Mouse (Mus musculus) forebrain, embryonic 16.5 days (tissue): ENCODE measurements around the gene Gm6040. TPM values are rescaled to one million over a fixed set of nuclear protein-coding genes. Genes with fewer than 3 reads are reported as not detected.

ENCODE experiments used
- ATAC-seq: fragments of 200-750 bp; cut with Nextera tagmentation; 2 replicates; pipeline ENCODE4 v1.8.0; 2017; ENCODE audit warnings: mild to moderate bottlenecking, moderate library complexity
- H3K27ac ChIP-seq: fragments of 300-500 bp; sonication (generic); 2 replicates; pipeline ENCODE4 v1.5.1; 2014; ENCODE audit warnings: low read length, control low read depth
- H3K27me3 ChIP-seq: fragments of 300-500 bp; sonication (generic); replicated peaks from 2 replicates; pipeline ENCODE4 v1.6.1; 2014; ENCODE audit warnings: low read length; ENCODE audit not compliant: control insufficient read depth, insufficient read depth
- H3K36me3 ChIP-seq: fragments of 300-500 bp; sonication (generic); 2 replicates; pipeline ENCODE4 v1.6.1; 2014; ENCODE audit not compliant: control insufficient read depth, insufficient read depth
- H3K4me1 ChIP-seq: fragments of 300-500 bp; sonication (generic); replicated peaks from 2 replicates; pipeline ENCODE4 v1.6.1; 2014; ENCODE audit warnings: low read length; ENCODE audit not compliant: control insufficient read depth, insufficient read depth
- H3K4me2 ChIP-seq: fragments of 300-500 bp; sonication (generic); 2 replicates; pipeline ENCODE4 v1.6.1; 2014; ENCODE audit warnings: mild to moderate bottlenecking, low read length, control low read depth
- H3K4me3 ChIP-seq: fragments of 300-500 bp; sonication (generic); replicated peaks from 2 replicates; pipeline ENCODE4 v1.5.1; 2014; ENCODE audit warnings: mild to moderate bottlenecking, low read length, control low read depth
- H3K9ac ChIP-seq: fragments of 300-500 bp; sonication (generic); replicated peaks from 2 replicates; pipeline ENCODE4 v1.6.1; 2014; ENCODE audit warnings: low read depth, low read length, control low read depth
- H3K9me3 ChIP-seq: fragments of 300-500 bp; sonication (generic); 2 replicates; pipeline ENCODE4 v1.6.1; 2016; ENCODE audit warnings: low read length; ENCODE audit not compliant: control insufficient read depth
- WGBS: fragments of 180-500 bp; shearing (Covaris S2); extraction: QIAGEN DNeasy Blood & Tissue Kit; methylation state at CpG from one replicate; pipeline ENCODE4 v1.1.7; 2014; 5-methylcytosine and 5-hydroxymethylcytosine counted together
- polyA plus RNA-seq: library from polyadenylated mRNA; unstranded; fragments of >200 nt; fragmentation: Nextera tagmentation; extraction: Ambion mirVana; gene quantifications from 2 replicates; pipeline ENCODE4 v1.2.1, GENCODE M21; 2015

The Gm6040 gene
- not detected in 2 replicates for polyA plus RNA-seq

- Histone ChIP-seq H3K27ac (no peak within 1 kb of the TSS), H3K27me3 (no peaks in the 10 kb centered on the region), H3K9me3 (peaks cover 4% of the 10 kb centered on the region; the same call in 1 of the 2 replicates), H3K36me3 (no peaks in the 10 kb centered on the region), H3K9ac (no peak within 1 kb of the TSS), H3K4me3 (no peak within 1 kb of the TSS), H3K4me1 (no peaks in the 10 kb centered on the region), H3K4me2 (no peak within 1 kb of the TSS)
- no peak for ATAC-seq
- WGBS, result 73% methylated on average over 3 of the region's 3 CpGs
These were observed at the start of gene Gm6040 for GRCm38 (mm10) chr8:20921971-20922370. Gm6040 (minus strand) TSS chr8:20922071.

- Histone ChIP-seq H3K4me3 (no peak overlapping the region), H3K9me3 (peaks cover 2% of the 10 kb centered on the region; the same call in 1 of the 2 replicates), H3K4me2 (no peak overlapping the region), H3K4me1 (no peaks in the 10 kb centered on the region), H3K27ac (no peak overlapping the region), H3K27me3 (no peaks in the 10 kb centered on the region), H3K9ac (no peak overlapping the region), H3K36me3 (no peaks in the 10 kb centered on the region)
- WGBS, result 82% methylated on average over 2 of the region's 2 CpGs
- ATAC-seq, result no peak
These were observed 42.7 kb upstream of the Gm6040 start for GRCm38 (mm10) chr8:20964531-20964930.

DNA sequence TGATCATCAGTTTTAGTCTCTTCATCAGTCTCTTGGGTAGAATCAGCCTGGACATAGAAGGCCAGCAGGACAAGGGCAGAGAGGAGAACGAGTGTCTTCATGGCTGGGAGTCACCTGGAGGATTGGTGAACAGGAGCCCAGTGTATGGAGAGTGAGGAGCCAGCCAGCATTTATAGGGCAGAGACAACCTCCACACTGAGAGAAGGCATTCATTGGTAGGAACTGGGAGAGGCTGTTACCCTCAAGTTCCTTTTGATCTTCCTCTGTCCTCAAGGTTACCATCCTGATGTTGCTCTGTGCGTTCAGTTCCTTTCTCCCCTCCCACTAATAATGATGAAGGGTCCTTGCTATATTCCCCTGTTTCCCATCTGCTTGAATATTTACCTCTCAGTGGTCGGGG, 22.7 kb upstream of the Gm6040 start, which contains the start of gene AY761185:
Gene AY761185, minus strand, starts transcription at position 101 of the 400 bp plus-strand sequence.
- H3K36me3 ChIP-seq, result no peaks in the 10 kb centered on the region
- peaks cover 15% of the 10 kb centered on the region for H3K9me3 ChIP-seq
- no peak within 1 kb of the TSS for H3K9ac ChIP-seq
- H3K27ac ChIP-seq, result no peak within 1 kb of the TSS
- no peaks in the 10 kb centered on the region for H3K4me1 ChIP-seq
- no peaks in the 10 kb centered on the region for H3K27me3 ChIP-seq
- no peak within 1 kb of the TSS for H3K4me2 ChIP-seq
- 78% methylated on average over 3 of the region's 3 CpGs for WGBS
- no peak within 1 kb of the TSS for H3K4me3 ChIP-seq
- ATAC-seq, result no peak

- Histone ChIP-seq H3K9me3 (peaks cover 6% of the 10 kb centered on the region; the same call in 1 of the 2 replicates), H3K27me3 (no peaks in the 10 kb centered on the region), H3K36me3 (no peaks in the 10 kb centered on the region), H3K9ac (no peak overlapping the region), H3K27ac (no peak overlapping the region), H3K4me1 (no peaks in the 10 kb centered on the region), H3K4me3 (no peak overlapping the region), H3K4me2 (no peak overlapping the region)
- no peak for ATAC-seq
- 86% methylated on average over 1 of the region's 1 CpGs for WGBS
These were observed 9.6 kb downstream of the Gm6040 start for GRCm38 (mm10) chr8:20912288-20912687.

DNA sequence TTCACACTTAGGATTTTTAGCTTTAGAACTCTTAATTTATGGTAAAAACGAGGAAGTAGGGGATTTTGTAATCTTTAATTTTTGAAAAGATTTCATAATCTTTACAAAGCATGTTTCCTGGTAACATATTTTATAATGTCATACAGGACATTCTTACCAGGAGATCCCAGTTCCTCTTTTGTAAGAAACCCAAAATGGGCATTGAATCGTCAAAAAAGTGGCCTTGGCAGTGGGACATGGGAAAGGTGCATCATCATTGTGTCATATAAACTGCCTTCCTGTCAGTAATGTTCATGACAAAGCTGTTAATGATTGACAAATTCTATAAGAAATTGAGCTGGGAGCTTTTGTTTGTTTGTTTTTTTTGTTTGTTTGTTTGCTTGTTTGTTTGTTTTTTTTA, 13.6 kb downstream of the Gm6040 start:
- no peaks in the 10 kb centered on the region for H3K27me3 ChIP-seq
- peaks cover 6% of the 10 kb centered on the region for H3K9me3 ChIP-seq
- no peaks in the 10 kb centered on the region for H3K4me1 ChIP-seq
- H3K36me3 ChIP-seq, result no peaks in the 10 kb centered on the region
- no peak overlapping the region for H3K9ac ChIP-seq
- no peak for ATAC-seq
- H3K27ac ChIP-seq, result no peak overlapping the region
- WGBS, result 59% methylated on average over 2 of the region's 2 CpGs
- no peak overlapping the region for H3K4me3 ChIP-seq
- H3K4me2 ChIP-seq, result no peak overlapping the region

DNA sequence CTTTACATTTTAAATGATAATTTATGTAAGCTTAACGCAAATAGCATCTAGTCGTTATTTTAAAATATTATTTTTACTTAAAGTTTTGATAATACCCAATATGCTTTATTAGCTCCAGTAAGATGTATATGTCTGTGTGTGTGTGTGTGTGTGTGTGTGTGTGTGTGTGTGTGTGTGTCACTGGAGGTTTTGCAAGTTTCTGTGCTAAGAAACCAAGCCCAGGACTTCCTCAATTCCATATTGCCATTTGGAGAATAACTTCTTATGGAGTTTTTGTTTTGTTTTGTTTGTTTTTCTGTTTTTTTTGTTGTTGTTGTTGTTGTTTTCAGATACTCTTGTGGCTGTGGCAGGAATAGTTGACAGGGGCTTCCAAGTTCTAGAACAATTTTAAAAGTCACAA, 14.8 kb downstream of the Gm6040 start:
- WGBS, result 87% methylated on average over 2 of the region's 2 CpGs
- no peaks in the 10 kb centered on the region for H3K36me3 ChIP-seq
- no peak for ATAC-seq

DNA sequence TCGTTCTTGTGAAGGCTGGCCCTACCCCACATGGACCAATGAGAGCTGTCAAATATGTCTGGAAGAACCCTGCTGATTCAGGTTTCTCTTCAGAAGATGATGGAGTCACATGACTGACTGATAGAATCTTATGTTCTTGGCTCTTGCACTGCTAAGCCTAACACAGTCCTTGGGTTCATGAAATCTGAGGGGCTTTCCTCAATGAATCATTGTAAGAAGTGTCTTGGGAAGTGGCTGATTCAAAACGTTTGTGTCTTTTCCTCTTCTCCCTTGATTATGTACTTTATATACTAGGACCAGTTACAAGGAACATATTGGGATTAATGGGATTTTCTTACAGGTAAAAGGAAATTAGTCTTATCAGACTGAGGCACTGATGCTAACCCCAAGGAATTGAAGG, 19.3 kb downstream of the Gm6040 start, which contains the start of gene Gm15056:
Gene Gm15056, minus strand, starts transcription at position 101 of the 400 bp plus-strand sequence.
- Histone ChIP-seq H3K4me1 (no peaks in the 10 kb centered on the region), H3K4me3 (no peak within 1 kb of the TSS), H3K27me3 (no peaks in the 10 kb centered on the region), H3K9me3 (peaks cover 13% of the 10 kb centered on the region), H3K4me2 (no peak within 1 kb of the TSS), H3K36me3 (no peaks in the 10 kb centered on the region), H3K9ac (no peak within 1 kb of the TSS), H3K27ac (no peak within 1 kb of the TSS)
- WGBS, result 40% methylated on average over 2 of the region's 2 CpGs
- no peak for ATAC-seq

More for the DNA sequence above, 14.8 kb downstream of the Gm6040 start:
- Histone ChIP-seq H3K27ac (no peak overlapping the region), H3K4me1 (no peaks in the 10 kb centered on the region), H3K9me3 (peaks cover 9% of the 10 kb centered on the region), H3K9ac (no peak overlapping the region), H3K4me3 (no peak overlapping the region), H3K4me2 (no peak overlapping the region), H3K27me3 (no peaks in the 10 kb centered on the region)

- no peak for ATAC-seq
- WGBS, result 91% methylated on average over 2 of the region's 2 CpGs
- H3K27me3 ChIP-seq, result no peaks in the 10 kb centered on the region
These were observed 29.5 kb downstream of the Gm6040 start, which contains the start of gene Defb33 for GRCm38 (mm10) chr8:20892369-20892768. Defb33 (plus strand) TSS chr8:20892669.

GRCm38 (mm10) chr8:20874608-20875007, 47.3 kb downstream of the Gm6040 start:
- Histone ChIP-seq H3K27ac (no peak overlapping the region), H3K9ac (no peak overlapping the region), H3K4me3 (no peak overlapping the region), H3K27me3 (no peaks in the 10 kb centered on the region), H3K36me3 (no peaks in the 10 kb centered on the region), H3K4me1 (no peaks in the 10 kb centered on the region), H3K4me2 (no peak overlapping the region), H3K9me3 (peaks cover 4% of the 10 kb centered on the region)
- no peak for ATAC-seq
- 46% methylated on average over 6 of the region's 6 CpGs for WGBS

More at GRCm38 (mm10) chr8:20892369-20892768, 29.5 kb downstream of the Gm6040 start, which contains the start of gene Defb33:
- Histone ChIP-seq H3K27ac (no peak within 1 kb of the TSS), H3K4me2 (no peak within 1 kb of the TSS), H3K9me3 (peaks cover 23% of the 10 kb centered on the region), H3K4me1 (no peaks in the 10 kb centered on the region), H3K36me3 (no peaks in the 10 kb centered on the region), H3K4me3 (no peak within 1 kb of the TSS), H3K9ac (no peak within 1 kb of the TSS)
